Mouse (Mus musculus): ENCODE data around the gene Zc3h12d. TPM values are rescaled to one million over a fixed set of nuclear protein-coding genes. Genes with fewer than 3 reads are reported as not detected.

The Zc3h12d gene
- polyA plus RNA-seq, 2 experiments, result 0.19 to 0.38 TPM

GRCm38 (mm10) chr10:7833377-7834165 lies 1.3 kb downstream of the Zc3h12d start:
- H3K4me3 ChIP-seq (replicated peaks; ENCODE audit: low read length), result no peak overlapping the region
- ATAC-seq (ENCODE audit: low FRiP score, low read depth) (no peak), DNase-seq (ENCODE audit: low spot score) (no peak)
- TF ChIP-seq POLR2A (IDR thresholded peaks at IDR 0.05; ENCODE audit: borderline replicate concordance, extremely low read depth, insufficient read depth, insufficient read length), result no peak
- no peak overlapping the region for H3K4me2 ChIP-seq (replicated peaks; ENCODE audit: low read depth, low read length, severe bottlenecking)
- no peaks in the 10 kb centered on the region for H3K36me3 ChIP-seq (ENCODE audit: control insufficient read depth, insufficient read depth, low read length)
- H3K9ac ChIP-seq (ENCODE audit: low read depth, low read length, severe bottlenecking), result no peak overlapping the region
- no peaks in the 10 kb centered on the region for H3K27me3 ChIP-seq (ENCODE audit: control insufficient read depth, insufficient read depth, low read length)
- H3K4me1 ChIP-seq (ENCODE audit: control insufficient read depth, insufficient read depth, low read length), result peaks cover 10% of the 10 kb centered on the region; the same call in 1 of the 2 replicates
- no peak overlapping the region for H3K27ac ChIP-seq (replicated peaks; ENCODE audit: low read depth, low read length)
- 89% methylated on average over 9 of the region's 9 CpGs for WGBS
- no peaks in the 10 kb centered on the region for H3K9me3 ChIP-seq (ENCODE audit: control insufficient read depth, low read length)

GRCm38 (mm10) chr10:7834671-7835225 lies 2.5 kb downstream of the Zc3h12d start:
- no peak for DNase-seq (ENCODE audit: low spot score)
- Histone ChIP-seq H3K9ac (ENCODE audit: low read depth, low read length, severe bottlenecking) (no peak overlapping the region), H3K27me3 (ENCODE audit: control insufficient read depth, insufficient read depth, low read length) (no peaks in the 10 kb centered on the region), H3K4me3 (replicated peaks; ENCODE audit: low read length) (no peak overlapping the region), H3K4me2 (replicated peaks; ENCODE audit: low read depth, low read length, severe bottlenecking) (no peak overlapping the region), H3K4me1 (ENCODE audit: control insufficient read depth, insufficient read depth, low read length) (peaks cover 13% of the 10 kb centered on the region; the same call in 1 of the 2 replicates), H3K9me3 (ENCODE audit: control insufficient read depth, low read length) (no peaks in the 10 kb centered on the region), H3K27ac (replicated peaks; ENCODE audit: low read depth, low read length) (no peak overlapping the region), H3K36me3 (ENCODE audit: control insufficient read depth, insufficient read depth, low read length) (no peaks in the 10 kb centered on the region)
- no peak for TF ChIP-seq POLR2A (IDR thresholded peaks at IDR 0.05; ENCODE audit: borderline replicate concordance, extremely low read depth, insufficient read depth, insufficient read length)
- ATAC-seq (ENCODE audit: low FRiP score, low read depth), result no peak
- WGBS, result 69% methylated on average over 10 of the region's 10 CpGs

- Histone ChIP-seq H3K4me2 (replicated peaks; ENCODE audit: low read depth, low read length, severe bottlenecking) (no peak overlapping the region), H3K9me3 (ENCODE audit: control insufficient read depth, low read length) (no peaks in the 10 kb centered on the region), H3K4me3 (replicated peaks; ENCODE audit: low read length) (no peak overlapping the region), H3K27me3 (ENCODE audit: control insufficient read depth, insufficient read depth, low read length) (no peaks in the 10 kb centered on the region), H3K9ac (ENCODE audit: low read depth, low read length, severe bottlenecking) (no peak overlapping the region), H3K27ac (replicated peaks; ENCODE audit: low read depth, low read length) (no peak overlapping the region), H3K36me3 (ENCODE audit: control insufficient read depth, insufficient read depth, low read length) (no peaks in the 10 kb centered on the region), H3K4me1 (ENCODE audit: control insufficient read depth, insufficient read depth, low read length) (peaks cover 17% of the 10 kb centered on the region; the same call in 1 of the 2 replicates)
- no peak for TF ChIP-seq POLR2A (IDR thresholded peaks at IDR 0.05; ENCODE audit: borderline replicate concordance, extremely low read depth, insufficient read depth, insufficient read length)
- no peak for ATAC-seq (ENCODE audit: low FRiP score, low read depth)
- 73% methylated on average over 2 of the region's 2 CpGs for WGBS
- no peak for DNase-seq (ENCODE audit: low spot score)
These were observed 4.6 kb downstream of the Zc3h12d start for GRCm38 (mm10) chr10:7836902-7837301.

- peaks cover 13% of the 10 kb centered on the region; the same call in 1 of the 2 replicates for H3K4me1 ChIP-seq (ENCODE audit: control insufficient read depth, insufficient read depth, low read length)
- DNase-seq (ENCODE audit: low spot score) (no peak), ATAC-seq (ENCODE audit: low FRiP score, low read depth) (no peak)
- H3K27me3 ChIP-seq (ENCODE audit: control insufficient read depth, insufficient read depth, low read length), result no peaks in the 10 kb centered on the region
- no peak overlapping the region for H3K27ac ChIP-seq (replicated peaks; ENCODE audit: low read depth, low read length)
- TF ChIP-seq POLR2A (IDR thresholded peaks at IDR 0.05; ENCODE audit: borderline replicate concordance, extremely low read depth, insufficient read depth, insufficient read length), result no peak
- 90% methylated on average over 8 of the region's 8 CpGs for whole genome bisulfite sequencing
- H3K4me3 ChIP-seq (replicated peaks; ENCODE audit: low read length), result no peak overlapping the region
- H3K36me3 ChIP-seq (ENCODE audit: control insufficient read depth, insufficient read depth, low read length), result no peaks in the 10 kb centered on the region
- no peak overlapping the region for H3K4me2 ChIP-seq (replicated peaks; ENCODE audit: low read depth, low read length, severe bottlenecking)
- H3K9me3 ChIP-seq (ENCODE audit: control insufficient read depth, low read length), result no peaks in the 10 kb centered on the region
- no peak overlapping the region for H3K9ac ChIP-seq (ENCODE audit: low read depth, low read length, severe bottlenecking)
These were observed 5.2 kb downstream of the Zc3h12d start for GRCm38 (mm10) chr10:7837446-7837845.

- no peak overlapping the region for H3K4me2 ChIP-seq (replicated peaks; ENCODE audit: low read depth, low read length, severe bottlenecking)
- no peak overlapping the region for H3K27ac ChIP-seq (replicated peaks; ENCODE audit: low read depth, low read length)
- 90% methylated on average over 8 of the region's 8 CpGs for WGBS
- H3K4me3 ChIP-seq (replicated peaks; ENCODE audit: low read length), result no peak overlapping the region
- DNase-seq (ENCODE audit: low spot score) (no peak), ATAC-seq (ENCODE audit: low FRiP score, low read depth) (no peak)
- no peak overlapping the region for H3K9ac ChIP-seq (ENCODE audit: low read depth, low read length, severe bottlenecking)
- no peaks in the 10 kb centered on the region for H3K9me3 ChIP-seq (ENCODE audit: control insufficient read depth, low read length)
- H3K4me1 ChIP-seq (ENCODE audit: control insufficient read depth, insufficient read depth, low read length), result peaks cover 12% of the 10 kb centered on the region; the same call in 1 of the 2 replicates
- no peaks in the 10 kb centered on the region for H3K27me3 ChIP-seq (ENCODE audit: control insufficient read depth, insufficient read depth, low read length)
- no peak for TF ChIP-seq POLR2A (IDR thresholded peaks at IDR 0.05; ENCODE audit: borderline replicate concordance, extremely low read depth, insufficient read depth, insufficient read length)
- no peaks in the 10 kb centered on the region for H3K36me3 ChIP-seq (ENCODE audit: control insufficient read depth, insufficient read depth, low read length)
These were observed 5.8 kb downstream of the Zc3h12d start for GRCm38 (mm10) chr10:7838036-7838435.

All from limb, embryonic 14.5 days (tissue).